Mouse (Mus musculus) hindbrain, postnatal 0 days (tissue): ENCODE data around the gene Pik3cb. TPM values are rescaled to one million over a fixed set of nuclear protein-coding genes. Genes with fewer than 3 reads are reported as not detected.

Source experiments
- ATAC-seq: fragments of 200-750 bp; cut with Nextera tagmentation; 2 replicates; pipeline ENCODE4 v1.8.0; 2017; ENCODE audit warnings: mild to moderate bottlenecking, moderate TSS enrichment, moderate library complexity
- DNase-seq: peaks from one replicate; pipeline ENCODE4 v3.0.0-alpha.2; 2015; ENCODE audit warnings: low spot score
- H3K27ac ChIP-seq: fragments of 300-500 bp; sonication (generic); 2 replicates; pipeline ENCODE4 v1.5.1; 2014; ENCODE audit warnings: mild to moderate bottlenecking
- H3K27me3 ChIP-seq: fragments of 300-500 bp; sonication (generic); 2 replicates; pipeline ENCODE4 v1.6.1; 2014; ENCODE audit warnings: low read length, mixed read lengths; ENCODE audit not compliant: insufficient read depth
- H3K36me3 ChIP-seq: fragments of 300-500 bp; sonication (generic); 2 replicates; pipeline ENCODE4 v1.6.1; 2014; ENCODE audit warnings: low read length, mixed read lengths; ENCODE audit not compliant: insufficient read depth
- H3K4me1 ChIP-seq: fragments of 300-500 bp; sonication (generic); 2 replicates; pipeline ENCODE4 v1.6.1; 2014; ENCODE audit warnings: antibody characterized with exemption, low read length, mixed read lengths; ENCODE audit not compliant: insufficient read depth
- H3K4me2 ChIP-seq: fragments of 300-500 bp; sonication (generic); 2 replicates; pipeline ENCODE4 v1.6.1; 2014; ENCODE audit warnings: low read depth, mild to moderate bottlenecking, low read length, moderate library complexity, mixed read lengths
- H3K4me3 ChIP-seq: fragments of 300-500 bp; sonication (generic); 2 replicates; pipeline ENCODE4 v1.5.1; 2014; ENCODE audit warnings: low read length
- H3K9ac ChIP-seq: fragments of 300-500 bp; sonication (generic); replicated peaks from 2 replicates; pipeline ENCODE4 v1.6.1; 2014; ENCODE audit warnings: mild to moderate bottlenecking, low read length, moderate library complexity, mixed read lengths
- H3K9me3 ChIP-seq: fragments of 300-500 bp; sonication (generic); 2 replicates; pipeline ENCODE4 v1.6.1; 2016; ENCODE audit warnings: low read length, mixed read lengths
- CTCF ChIP-seq: IDR thresholded peaks from 2 replicates; pipeline ENCODE4 v1.5.1; 2016; ENCODE audit warnings: antibody characterized with exemption, control low read depth, low read depth
- WGBS: fragments of 180-500 bp; shearing (Covaris S2); extraction: QIAGEN DNeasy Blood & Tissue Kit; methylation state at CpG from one replicate; pipeline ENCODE4 v1.1.7; 2014; 5-methylcytosine and 5-hydroxymethylcytosine counted together
- polyA plus RNA-seq: library from polyadenylated mRNA; unstranded; fragments of >200 nt; fragmentation: Nextera tagmentation; extraction: Ambion mirVana; gene quantifications from 2 replicates; pipeline ENCODE4 v1.2.1, GENCODE M21; 2015
- total RNA-seq: library from RNA; depleted of rRNA; stranded (reverse); fragments of >200 nt; gene quantifications from 2 replicates; pipeline ENCODE4 v1.2.3, GENCODE M21; 2014

Pik3cb gene
- total and polyA plus RNA-seq, 2 experiments from 2014 or later, result 3.5 to 4.9 TPM

DNA sequence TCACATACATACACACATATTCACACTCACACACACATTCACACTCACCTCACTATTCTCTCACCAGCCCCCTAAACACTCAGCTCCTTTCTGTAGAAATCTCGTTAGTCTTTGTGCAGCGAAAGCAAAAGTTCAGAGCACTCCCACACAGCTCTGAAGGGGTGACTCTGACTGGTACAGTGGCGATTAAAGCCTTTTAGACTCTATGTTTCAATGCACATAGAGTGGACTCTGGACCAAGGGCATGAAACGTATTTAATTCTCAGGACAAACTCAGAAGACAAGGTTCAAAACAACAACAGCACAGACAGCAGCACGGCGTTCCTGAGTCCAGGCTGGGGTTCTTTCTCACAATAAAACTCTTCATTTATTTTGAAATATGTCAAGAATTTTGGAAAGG lies 122.7 kb downstream of the Pik3cb start:
- DNase-seq (no peak), ATAC-seq (no peak)
- 81% methylated on average over 6 of the region's 6 CpGs for WGBS
- H3K27ac ChIP-seq, result no peak overlapping the region
- H3K4me3 ChIP-seq, result no peak overlapping the region
- no peak overlapping the region for H3K4me2 ChIP-seq
- no peaks in the 10 kb centered on the region for H3K27me3 ChIP-seq
- no peaks in the 10 kb centered on the region for H3K9me3 ChIP-seq
- no peak overlapping the region for H3K9ac ChIP-seq
- TF ChIP-seq CTCF, result no peak
- H3K36me3 ChIP-seq, result no peaks in the 10 kb centered on the region
- no peaks in the 10 kb centered on the region for H3K4me1 ChIP-seq

- no peak for TF ChIP-seq CTCF
- H3K36me3 ChIP-seq, result no peaks in the 10 kb centered on the region
- no peak overlapping the region for H3K4me3 ChIP-seq
- no peak for ATAC-seq
- H3K9me3 ChIP-seq, result no peaks in the 10 kb centered on the region
- H3K27ac ChIP-seq, result no peak overlapping the region
- 75% methylated on average over 3 of the region's 3 CpGs for WGBS
- H3K9ac ChIP-seq, result no peak overlapping the region
- H3K4me2 ChIP-seq, result no peak overlapping the region
- H3K27me3 ChIP-seq, result no peaks in the 10 kb centered on the region
- H3K4me1 ChIP-seq, result no peaks in the 10 kb centered on the region
- no peak for DNase-seq
Observed at GRCm38 (mm10) chr9:99016759-99017158, 123.7 kb downstream of the Pik3cb start.

- H3K4me3 ChIP-seq, result no peak overlapping the region
- no peak for DNase-seq
- TF ChIP-seq CTCF, result no peak
- H3K27me3 ChIP-seq, result no peaks in the 10 kb centered on the region
- no peak overlapping the region for H3K9ac ChIP-seq
- H3K36me3 ChIP-seq, result no peaks in the 10 kb centered on the region
- WGBS, result 77% methylated on average over 3 of the region's 3 CpGs
- H3K4me2 ChIP-seq, result no peak overlapping the region
- no peak overlapping the region for H3K27ac ChIP-seq
- no peak for ATAC-seq
- no peaks in the 10 kb centered on the region for H3K9me3 ChIP-seq
- H3K4me1 ChIP-seq, result no peaks in the 10 kb centered on the region
Observed at GRCm38 (mm10) chr9:99016301-99016700, 124.1 kb downstream of the Pik3cb start.

- Histone ChIP-seq H3K9ac (no peak overlapping the region), H3K36me3 (no peaks in the 10 kb centered on the region; the same call in 1 of the 2 replicates), H3K4me1 (no peaks in the 10 kb centered on the region), H3K4me3 (no peak overlapping the region), H3K27ac (no peak overlapping the region), H3K9me3 (no peaks in the 10 kb centered on the region), H3K27me3 (no peaks in the 10 kb centered on the region), H3K4me2 (no peak overlapping the region)
- TF ChIP-seq CTCF, result no peak
- 88% methylated on average over 3 of the region's 3 CpGs for WGBS
- DNase-seq (no peak), ATAC-seq (no peak)
Observed at GRCm38 (mm10) chr9:99009898-99010199, 130.6 kb downstream of the Pik3cb start.

DNA sequence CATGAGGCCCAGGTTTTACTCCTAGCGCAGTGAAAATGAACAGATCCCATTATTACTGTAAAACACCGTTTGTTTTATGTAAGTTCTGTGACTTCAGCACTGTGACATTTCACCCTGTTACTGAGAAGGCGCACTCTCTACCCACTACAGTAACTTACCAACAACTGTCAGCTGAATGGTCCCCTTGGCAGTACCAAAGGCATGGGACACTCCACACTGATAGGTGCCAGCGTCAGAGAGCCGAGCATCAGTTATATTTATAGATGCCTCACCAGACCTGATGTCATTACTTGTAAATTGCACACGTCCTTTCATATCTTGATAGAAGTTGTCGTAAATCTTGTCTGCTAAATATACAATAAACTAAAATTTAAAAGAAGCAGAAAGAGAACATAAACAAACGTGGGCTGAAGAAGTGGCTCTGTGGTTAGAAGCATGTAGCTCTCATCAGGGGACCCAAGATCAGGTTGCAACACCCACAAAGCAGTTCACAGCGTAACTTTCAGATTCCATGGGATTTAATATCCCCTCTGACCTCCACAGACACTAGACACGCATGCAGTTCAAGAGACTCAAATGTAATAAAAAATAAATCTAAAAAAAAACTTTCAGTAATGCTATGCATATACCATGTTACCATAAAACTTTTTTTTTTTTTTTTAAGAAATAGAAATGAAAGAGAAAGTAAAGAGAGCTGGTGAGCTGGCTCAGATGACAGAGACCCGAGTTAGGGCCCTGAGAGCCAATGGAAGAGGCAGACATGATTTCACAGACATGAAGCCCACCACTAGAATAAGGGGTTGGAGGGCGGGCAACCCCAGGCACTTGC lies 131.1 kb downstream of the Pik3cb start:
- 87% methylated on average over 12 of the region's 12 CpGs for WGBS
- Histone ChIP-seq H3K4me3 (no peak overlapping the region), H3K36me3 (no peaks in the 10 kb centered on the region; the same call in 1 of the 2 replicates), H3K27ac (no peak overlapping the region), H3K27me3 (no peaks in the 10 kb centered on the region), H3K4me2 (no peak overlapping the region), H3K9me3 (no peaks in the 10 kb centered on the region), H3K4me1 (no peaks in the 10 kb centered on the region), H3K9ac (no peak overlapping the region)
- DNase-seq (no peak), ATAC-seq (no peak)
- TF ChIP-seq CTCF, result no peak

DNA sequence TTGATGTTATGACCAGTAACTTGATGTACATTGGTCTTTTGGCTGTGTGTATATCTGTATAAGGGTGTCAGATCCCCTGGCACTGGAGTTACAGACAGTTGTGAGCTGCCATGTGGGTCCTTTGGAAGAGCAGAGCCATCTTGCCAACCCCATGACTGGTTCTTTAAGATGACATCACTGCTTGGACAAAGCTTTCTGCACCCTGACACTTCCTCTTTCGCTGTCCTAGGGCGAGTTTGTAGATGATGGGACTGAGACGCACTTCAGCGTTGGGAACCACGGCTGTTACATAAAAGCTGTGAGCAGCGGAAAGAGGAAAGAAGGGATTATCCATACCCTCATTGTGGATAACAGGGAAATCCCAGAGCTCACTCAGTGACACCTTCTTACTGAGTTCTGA lies 139.1 kb downstream of the Pik3cb start:
- Histone ChIP-seq H3K36me3 (peaks cover 18% of the 10 kb centered on the region; the same call in 1 of the 2 replicates), H3K27me3 (no peaks in the 10 kb centered on the region), H3K9ac (no peak overlapping the region), H3K4me3 (no peak overlapping the region), H3K9me3 (no peaks in the 10 kb centered on the region), H3K4me2 (no peak overlapping the region), H3K27ac (no peak overlapping the region), H3K4me1 (no peaks in the 10 kb centered on the region)
- no peak for DNase-seq
- WGBS, result 93% methylated on average over 6 of the region's 6 CpGs
- no peak for TF ChIP-seq CTCF
- ATAC-seq, result no peak

- 46% methylated on average over 9 of the region's 9 CpGs for WGBS
- H3K4me1 ChIP-seq, result no peaks in the 10 kb centered on the region
- no peak overlapping the region for H3K27ac ChIP-seq
- H3K27me3 ChIP-seq, result no peaks in the 10 kb centered on the region
- no peak overlapping the region for H3K4me2 ChIP-seq
- no peak overlapping the region for H3K4me3 ChIP-seq
- peaks cover 21% of the 10 kb centered on the region; the same call in 1 of the 2 replicates for H3K36me3 ChIP-seq
- H3K9me3 ChIP-seq, result no peaks in the 10 kb centered on the region
- no peak overlapping the region for H3K9ac ChIP-seq
- DNase-seq (peak; percentile 76), ATAC-seq (peak; percentile 92)
- no peak for TF ChIP-seq CTCF
Observed at GRCm38 (mm10) chr9:98999881-99000339, 140.5 kb downstream of the Pik3cb start.
